Mouse (Mus musculus) forebrain, postnatal 0 days (tissue): Measurements from ENCODE around the gene Dgkd. TPM values are rescaled to one million over a fixed set of nuclear protein-coding genes. Genes with fewer than 3 reads are reported as not detected.

Experiments
- ATAC-seq: fragments of 200-750 bp; cut with Nextera tagmentation; 2 replicates; pipeline ENCODE4 v1.8.0; 2017; ENCODE audit warnings: mild to moderate bottlenecking, moderate library complexity
- DNase-seq: peaks from one replicate; pipeline ENCODE4 v3.0.0-alpha.2; 2015
- H3K27ac ChIP-seq: fragments of 300-500 bp; sonication (generic); 2 replicates; pipeline ENCODE4 v1.5.1; 2014; ENCODE audit warnings: low read depth, mild to moderate bottlenecking, antibody characterized with exemption, low read length, moderate library complexity, mixed read lengths
- H3K27me3 ChIP-seq: fragments of 300-500 bp; sonication (generic); 2 replicates; pipeline ENCODE4 v1.6.1; 2014; ENCODE audit warnings: mild to moderate bottlenecking, low read length, mixed read lengths; ENCODE audit not compliant: insufficient read depth
- H3K36me3 ChIP-seq: fragments of 300-500 bp; sonication (generic); 2 replicates; pipeline ENCODE4 v1.6.1; 2014; ENCODE audit warnings: mild to moderate bottlenecking, moderate library complexity; ENCODE audit not compliant: insufficient read depth
- H3K4me1 ChIP-seq: fragments of 300-500 bp; sonication (generic); 2 replicates; pipeline ENCODE4 v1.6.1; 2014; ENCODE audit warnings: antibody characterized with exemption; ENCODE audit not compliant: insufficient read depth
- H3K4me2 ChIP-seq: fragments of 300-500 bp; sonication (generic); 2 replicates; pipeline ENCODE4 v1.6.1; 2014; ENCODE audit warnings: low read depth, mild to moderate bottlenecking, moderate library complexity
- H3K4me3 ChIP-seq: fragments of 300-500 bp; sonication (generic); 2 replicates; pipeline ENCODE4 v1.5.1; 2014; ENCODE audit warnings: low read depth, low read length, mixed read lengths
- H3K9ac ChIP-seq: fragments of 300-500 bp; sonication (generic); 2 replicates; pipeline ENCODE4 v1.6.1; 2014; ENCODE audit warnings: mild to moderate bottlenecking
- H3K9me3 ChIP-seq: fragments of 300-500 bp; sonication (generic); 2 replicates; pipeline ENCODE4 v1.6.1; 2016; ENCODE audit warnings: low read length
- CTCF ChIP-seq: sonication (generic); IDR thresholded peaks from 2 replicates; pipeline ENCODE4 v1.5.1; 2016; ENCODE audit warnings: antibody characterized with exemption, control low read depth, low read depth
- WGBS: fragments of 180-500 bp; shearing (Covaris S2); extraction: QIAGEN DNeasy Blood & Tissue Kit; methylation state at CpG from one replicate; pipeline ENCODE4 v1.1.7; 2014; 5-methylcytosine and 5-hydroxymethylcytosine counted together
- polyA plus RNA-seq: library from polyadenylated mRNA; unstranded; fragments of >200 nt; fragmentation: Nextera tagmentation; extraction: Ambion mirVana; gene quantifications from 2 replicates; pipeline ENCODE4 v1.2.1, GENCODE M21; 2015
- total RNA-seq: library from RNA; depleted of rRNA; stranded (reverse); fragments of >200 nt; gene quantifications from 2 replicates; pipeline ENCODE4 v1.2.3, GENCODE M21; 2014

Gene Dgkd
- total and polyA plus RNA-seq, 2 experiments from 2014 or later: 37.1 to 80.4 TPM

DNA sequence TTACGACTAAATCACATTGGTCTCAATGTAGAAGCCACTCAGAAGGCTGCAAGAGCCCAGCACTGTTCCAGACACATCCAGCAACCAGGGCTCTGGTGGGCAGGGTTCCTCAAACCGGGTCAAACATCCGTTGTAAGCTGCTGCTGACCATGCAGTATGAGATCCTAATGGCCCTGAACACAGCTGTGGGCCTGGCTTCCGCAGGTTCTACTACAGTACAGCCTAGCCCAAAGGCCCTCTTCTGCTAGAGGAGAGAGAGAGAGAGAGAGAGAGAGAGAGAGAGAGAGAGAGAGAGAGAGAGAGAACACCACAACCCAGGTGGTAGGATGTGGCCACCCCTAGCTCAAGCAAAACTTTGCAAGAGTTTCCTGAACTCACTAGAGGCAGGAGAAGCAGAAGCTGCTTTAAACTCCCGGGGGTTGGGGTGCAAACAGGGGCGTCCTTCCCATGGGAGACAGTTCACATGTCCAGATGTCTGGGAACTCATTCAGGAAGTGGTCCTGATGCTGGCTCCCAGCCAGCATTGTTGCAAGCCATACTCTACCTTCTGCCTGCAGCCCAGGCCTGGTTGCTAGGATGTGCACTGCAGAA, 23.4 kb upstream of the Dgkd start:
- no peak for TF ChIP-seq CTCF
- no peak for DNase-seq
- H3K27me3 ChIP-seq: no peaks in the 10 kb centered on the region
- 68% methylated on average over 6 of the region's 6 CpGs for WGBS
- H3K27ac ChIP-seq: no peak overlapping the region
- no peaks in the 10 kb centered on the region for H3K4me1 ChIP-seq
- no peaks in the 10 kb centered on the region for H3K9me3 ChIP-seq
- ATAC-seq: no peak
- no peak overlapping the region for H3K4me3 ChIP-seq
- H3K9ac ChIP-seq: no peak overlapping the region
- no peak overlapping the region for H3K4me2 ChIP-seq
- no peaks in the 10 kb centered on the region for H3K36me3 ChIP-seq

DNA sequence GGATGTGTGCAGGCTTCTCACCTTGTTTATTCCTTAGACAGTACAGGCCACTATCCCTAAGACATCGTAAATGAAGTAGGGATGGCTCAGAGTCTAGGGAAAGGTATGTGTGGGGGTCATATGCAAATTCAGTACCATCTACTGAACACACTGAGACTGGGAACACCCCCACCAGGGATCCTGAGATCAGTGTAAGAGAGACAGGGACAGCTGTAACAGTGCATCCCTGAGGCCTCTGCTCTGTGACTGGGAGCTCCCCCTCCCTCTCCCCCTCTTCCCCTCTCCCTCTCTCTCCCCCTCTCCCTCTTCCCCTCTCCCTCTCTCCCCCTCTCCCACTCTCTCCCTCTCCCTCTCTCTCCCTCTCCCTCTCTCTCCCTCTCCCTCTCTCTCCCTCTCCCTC, 16.6 kb upstream of the Dgkd start:
- Histone ChIP-seq H3K9ac (no peak overlapping the region), H3K4me1 (no peaks in the 10 kb centered on the region), H3K4me2 (no peak overlapping the region), H3K27ac (no peak overlapping the region), H3K27me3 (no peaks in the 10 kb centered on the region), H3K9me3 (no peaks in the 10 kb centered on the region), H3K4me3 (no peak overlapping the region), H3K36me3 (no peaks in the 10 kb centered on the region)
- ATAC-seq: no peak
- 82% methylated on average over 1 of the region's 1 CpGs for WGBS
- TF ChIP-seq CTCF: no peak
- DNase-seq: no peak

GRCm38 (mm10) chr1:87837018-87837417, 16.1 kb upstream of the Dgkd start:
- no peaks in the 10 kb centered on the region for H3K27me3 ChIP-seq
- H3K4me2 ChIP-seq: no peak overlapping the region
- ATAC-seq (no peak), DNase-seq (no peak)
- no peaks in the 10 kb centered on the region for H3K36me3 ChIP-seq
- H3K9ac ChIP-seq: no peak overlapping the region
- H3K27ac ChIP-seq: no peak overlapping the region
- no peaks in the 10 kb centered on the region for H3K4me1 ChIP-seq
- no peak for TF ChIP-seq CTCF
- WGBS: 47% methylated on average over 5 of the region's 5 CpGs
- no peak overlapping the region for H3K4me3 ChIP-seq
- no peaks in the 10 kb centered on the region for H3K9me3 ChIP-seq

- TF ChIP-seq CTCF: no peak
- DNase-seq: no peak
- Histone ChIP-seq H3K4me3 (no peak overlapping the region), H3K36me3 (no peaks in the 10 kb centered on the region), H3K27ac (no peak overlapping the region), H3K4me1 (no peaks in the 10 kb centered on the region), H3K4me2 (no peak overlapping the region), H3K27me3 (no peaks in the 10 kb centered on the region), H3K9me3 (no peaks in the 10 kb centered on the region), H3K9ac (no peak overlapping the region)
- WGBS: 87% methylated on average over 11 of the region's 11 CpGs
- ATAC-seq: no peak
Measured at GRCm38 (mm10) chr1:87840411-87841208, 12.5 kb upstream of the Dgkd start.

DNA sequence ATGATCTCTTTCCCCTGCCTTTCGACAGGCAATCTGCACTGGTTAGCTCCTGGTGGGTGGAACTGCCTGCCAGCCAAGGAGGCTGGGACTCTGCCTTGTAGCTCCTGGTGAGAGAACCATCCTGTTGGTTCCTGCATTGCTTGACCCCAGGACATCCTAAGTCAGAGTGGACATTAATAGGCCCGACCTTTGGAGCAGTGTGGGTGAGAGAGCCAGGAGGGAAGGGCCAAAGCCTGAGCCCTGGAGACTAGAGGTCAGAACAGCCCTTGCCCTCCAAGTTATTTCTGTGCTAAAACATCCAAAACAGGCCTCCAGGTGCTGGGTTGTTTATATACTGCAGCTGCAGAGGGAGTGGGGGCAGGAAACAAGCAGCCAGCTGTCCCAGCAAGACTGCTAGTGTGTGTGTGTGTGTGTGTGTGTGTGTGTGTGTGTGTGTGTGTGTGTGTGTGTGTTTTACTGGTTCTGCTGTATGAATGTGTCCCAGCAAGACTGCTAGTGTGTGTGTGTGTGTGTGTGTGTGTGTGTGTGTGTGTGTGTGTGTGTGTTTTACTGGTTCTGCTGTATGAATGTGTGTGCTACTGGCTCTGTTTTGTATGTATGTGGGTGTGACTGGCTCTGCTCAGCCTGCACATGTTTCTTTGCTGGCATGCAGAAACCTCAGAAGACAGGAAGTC, 6.1 kb upstream of the Dgkd start:
- Histone ChIP-seq H3K36me3 (no peaks in the 10 kb centered on the region), H3K4me3 (no peak overlapping the region), H3K4me2 (no peak overlapping the region), H3K4me1 (no peaks in the 10 kb centered on the region), H3K9ac (no peak overlapping the region), H3K27ac (no peak overlapping the region), H3K9me3 (no peaks in the 10 kb centered on the region), H3K27me3 (no peaks in the 10 kb centered on the region)
- 67% methylated on average over 2 of the region's 2 CpGs for WGBS
- ATAC-seq (peak; percentile 47; the same call in 1 of the 2 replicates), DNase-seq (no peak)
- no peak for TF ChIP-seq CTCF

GRCm38 (mm10) chr1:87847475-87848168, 5.5 kb upstream of the Dgkd start:
- ATAC-seq (no peak), DNase-seq (no peak)
- WGBS: 71% methylated on average over 4 of the region's 4 CpGs
- H3K9me3 ChIP-seq: no peaks in the 10 kb centered on the region
- peaks cover 2% of the 10 kb centered on the region; the same call in 1 of the 2 replicates for H3K4me1 ChIP-seq
- no peak overlapping the region for H3K4me3 ChIP-seq
- no peak overlapping the region for H3K27ac ChIP-seq
- no peak overlapping the region for H3K9ac ChIP-seq
- H3K36me3 ChIP-seq: no peaks in the 10 kb centered on the region
- no peak overlapping the region for H3K4me2 ChIP-seq
- H3K27me3 ChIP-seq: no peaks in the 10 kb centered on the region
- no peak for TF ChIP-seq CTCF
